Mouse (Mus musculus) cerebellum, adult 2 months (tissue): ENCODE results near the gene Fbxo36. TPM values are rescaled to one million over a fixed set of nuclear protein-coding genes. Genes with fewer than 3 reads are reported as not detected.
A peak's percentile ranks its signal among the peaks of the same experiment; 100 is the strongest.

Experiments used
- DNase-seq, 2 experiments: peaks; one replicate each; pipeline ENCODE4 v3.0.0; 2021
- H3K27ac ChIP-seq: fragments of 200-500 bp; 2 replicates; pipeline ENCODE4 v1.5.1; 2012; ENCODE audit warnings: low read length, control low read depth, inconsistent platforms; ENCODE audit not compliant: insufficient read depth
- H3K27me3 ChIP-seq: fragments of 200-500 bp; 2 replicates; pipeline ENCODE4 v1.6.1; 2012; ENCODE audit warnings: inconsistent platforms, mild to moderate bottlenecking, low read length, moderate library complexity; ENCODE audit not compliant: control insufficient read depth, insufficient read depth
- H3K4me1 ChIP-seq: fragments of 200-500 bp; 2 replicates; pipeline ENCODE4 v1.6.1; 2011; ENCODE audit warnings: low read length; ENCODE audit not compliant: control insufficient read depth, insufficient read depth
- H3K4me3 ChIP-seq: fragments of 200-500 bp; replicated peaks from 2 replicates; pipeline ENCODE3; 2011; ENCODE audit warnings: mild to moderate bottlenecking, low read depth, low read length, control low read depth; ENCODE audit not compliant: insufficient read depth
- CTCF ChIP-seq: fragments of 200-500 bp; IDR thresholded peaks from 2 replicates; pipeline ENCODE4 v1.5.1; 2011; ENCODE audit warnings: low read depth, mild to moderate bottlenecking, control low read depth, low read length, moderate library complexity, borderline replicate concordance; ENCODE audit not compliant: insufficient read depth
- POLR2A ChIP-seq: fragments of 200-500 bp; IDR thresholded peaks from 2 replicates; pipeline ENCODE4 v1.6.1; 2011; ENCODE audit warnings: low read length, control low read depth, borderline replicate concordance; ENCODE audit not compliant: insufficient read depth
- WGBS: fragments of 180-500 bp; shearing (Covaris S2); methylation state at CpG from one replicate; pipeline ENCODE4 v1.1.7; 2018; 5-methylcytosine and 5-hydroxymethylcytosine counted together
- polyA plus RNA-seq: library from polyadenylated mRNA; depleted of rRNA; stranded (reverse); fragments of >200 nt; gene quantifications from 2 replicates; pipeline ENCODE4 v1.2.3, GENCODE M21; 2012

Fbxo36 gene
- polyA plus RNA-seq, 1 experiment: 8.5 TPM

DNA sequence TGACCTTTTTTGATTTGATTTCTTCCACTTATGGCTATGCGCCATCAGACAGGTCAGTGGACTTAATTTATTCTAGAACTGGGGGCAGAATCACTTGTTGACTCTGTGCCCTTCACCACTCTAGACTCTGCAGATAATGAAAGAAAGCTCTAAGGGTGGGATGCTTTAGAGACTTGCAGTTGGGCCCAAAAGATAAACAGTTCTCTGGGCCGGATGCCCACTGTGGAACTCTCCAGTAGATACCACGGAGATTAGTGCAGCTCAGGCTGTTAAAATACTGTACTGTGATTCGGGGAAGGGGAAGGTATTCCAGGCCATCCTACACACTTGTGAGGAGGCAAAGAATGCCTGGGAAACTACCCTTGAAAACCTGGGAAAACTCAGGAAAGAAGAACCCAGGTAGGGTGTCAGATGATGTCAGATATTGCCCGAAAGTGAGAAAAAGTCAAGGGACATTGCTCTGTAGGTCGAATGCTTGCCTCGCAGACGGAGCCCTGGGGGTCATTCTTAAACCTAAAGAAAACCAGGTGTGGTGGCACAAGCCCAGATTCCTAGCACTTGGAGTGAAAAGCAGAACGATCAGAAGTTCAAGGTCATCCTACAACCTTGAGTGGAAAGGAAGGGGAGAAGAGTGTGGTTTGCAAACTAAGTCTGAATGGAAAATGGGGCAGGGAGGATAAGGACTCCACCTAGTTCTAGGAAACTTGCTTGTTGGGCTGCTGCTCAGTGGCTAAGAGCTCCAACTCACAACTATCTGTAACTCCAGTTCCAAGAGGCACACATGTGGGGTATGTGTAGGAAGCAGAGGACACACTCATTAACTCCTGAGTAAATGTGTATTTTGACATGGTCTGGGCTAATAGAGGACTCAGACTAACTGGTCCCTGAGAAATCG lies 21.0 kb downstream of the Fbxo36 start:
- no peak for DNase-seq
- no peak for TF ChIP-seq POLR2A
- TF ChIP-seq CTCF: no peak
- Histone ChIP-seq H3K27me3 (no peaks in the 10 kb centered on the region), H3K27ac (no peak overlapping the region), H3K4me1 (no peaks in the 10 kb centered on the region), H3K4me3 (no peak overlapping the region)
- 81% methylated on average over 10 of the region's 10 CpGs for WGBS

GRCm38 (mm10) chr1:84861255-84861630 lies 21.6 kb downstream of the Fbxo36 start:
- no peak for TF ChIP-seq CTCF
- 76% methylated on average over 1 of the region's 1 CpGs for WGBS
- Histone ChIP-seq H3K4me3 (no peak overlapping the region), H3K27ac (no peak overlapping the region), H3K27me3 (no peaks in the 10 kb centered on the region), H3K4me1 (no peaks in the 10 kb centered on the region)
- no peak for DNase-seq

- no peak overlapping the region for H3K4me3 ChIP-seq
- 78% methylated on average over 2 of the region's 2 CpGs for WGBS
- no peaks in the 10 kb centered on the region for H3K27me3 ChIP-seq
- no peak for DNase-seq
- TF ChIP-seq POLR2A (no peak), CTCF (no peak)
- no peak overlapping the region for H3K27ac ChIP-seq
- no peaks in the 10 kb centered on the region for H3K4me1 ChIP-seq
These were observed 25.0 kb downstream of the Fbxo36 start for GRCm38 (mm10) chr1:84864645-84865044.

GRCm38 (mm10) chr1:84866231-84866630 lies 26.6 kb downstream of the Fbxo36 start:
- peak in 1 of 2 experiments; percentile 11 for DNase-seq
- Histone ChIP-seq H3K4me3 (no peak overlapping the region), H3K4me1 (no peaks in the 10 kb centered on the region), H3K27me3 (no peaks in the 10 kb centered on the region), H3K27ac (no peak overlapping the region)
- 50% methylated on average over 6 of the region's 6 CpGs for WGBS
- TF ChIP-seq POLR2A (no peak), CTCF (no peak)

GRCm38 (mm10) chr1:84866706-84867230 lies 27.1 kb downstream of the Fbxo36 start:
- TF ChIP-seq POLR2A (no peak), CTCF (no peak)
- H3K4me1 ChIP-seq: no peaks in the 10 kb centered on the region
- no peak for DNase-seq
- H3K27me3 ChIP-seq: no peaks in the 10 kb centered on the region
- no peak overlapping the region for H3K27ac ChIP-seq
- no peak overlapping the region for H3K4me3 ChIP-seq
- 95% methylated on average over 3 of the region's 3 CpGs for WGBS

DNA sequence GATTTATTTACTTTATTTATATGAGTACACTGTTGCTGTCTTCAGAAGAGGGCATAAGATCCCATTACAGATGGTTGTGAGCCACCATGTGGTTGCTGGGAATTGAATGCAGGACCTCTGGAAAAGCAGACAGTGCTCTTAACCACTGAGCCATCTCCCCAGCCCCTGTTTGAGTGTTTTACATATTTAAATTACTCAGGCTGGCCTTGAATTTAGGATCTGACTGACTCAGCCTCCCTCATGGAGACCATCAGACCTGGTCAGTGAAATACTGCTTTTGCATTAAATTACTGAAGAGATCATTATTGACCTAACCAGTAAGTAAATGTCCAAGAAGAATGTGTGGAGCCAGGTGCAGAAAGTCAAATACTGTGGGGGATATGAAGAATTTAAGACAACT lies 28.7 kb downstream of the Fbxo36 start:
- no peak for DNase-seq
- TF ChIP-seq CTCF: no peak
- no peak for TF ChIP-seq POLR2A
- H3K27ac ChIP-seq: no peak overlapping the region

GRCm38 (mm10) chr1:84868841-84869240 lies 29.2 kb downstream of the Fbxo36 start:
- Histone ChIP-seq H3K4me1 (no peaks in the 10 kb centered on the region), H3K27ac (no peak overlapping the region), H3K27me3 (no peaks in the 10 kb centered on the region), H3K4me3 (no peak overlapping the region)
- no peak for TF ChIP-seq POLR2A
- no peak for TF ChIP-seq CTCF
- 82% methylated on average over 4 of the region's 4 CpGs for WGBS
- DNase-seq: no peak

More for the DNA sequence above, 28.7 kb downstream of the Fbxo36 start:
- Histone ChIP-seq H3K4me3 (no peak overlapping the region), H3K4me1 (no peaks in the 10 kb centered on the region), H3K27me3 (no peaks in the 10 kb centered on the region)

GRCm38 (mm10) chr1:84869498-84869897 lies 29.9 kb downstream of the Fbxo36 start:
- no peak overlapping the region for H3K27ac ChIP-seq
- H3K4me1 ChIP-seq: no peaks in the 10 kb centered on the region
- TF ChIP-seq CTCF: no peak
- TF ChIP-seq POLR2A: no peak
- H3K4me3 ChIP-seq: no peak overlapping the region
- no peaks in the 10 kb centered on the region for H3K27me3 ChIP-seq
- DNase-seq: no peak
- 51% methylated on average over 7 of the region's 7 CpGs for WGBS
